Mouse (Mus musculus): ENCODE data around the gene Hdac4.

GRCm38 (mm10) chr1:92119303-92119702, 76.2 kb downstream of the Hdac4 start:
- no peak for TF ChIP-seq TAL1 (IDR thresholded peaks at IDR 0.05; ENCODE audit: low read length)
- no peak for TF ChIP-seq GATA1 (IDR thresholded peaks at IDR 0.05; ENCODE audit: low read length)
